Mouse (Mus musculus) E14TG2a.4 (cell line): Measurements from ENCODE around the gene Mecr.

Source experiments
- H3K27me3 ChIP-seq: 2 replicates; pipeline ENCODE4 v1.6.1; 2014; ENCODE audit warnings: low read length, control low read depth; ENCODE audit not compliant: insufficient read depth
- H3K36me3 ChIP-seq: 2 replicates; pipeline ENCODE4 v1.6.1; 2014; ENCODE audit warnings: low read length, control low read depth; ENCODE audit not compliant: insufficient read depth
- H3K4me1 ChIP-seq: replicated peaks from 2 replicates; pipeline ENCODE4 v1.6.1; 2014; ENCODE audit warnings: low read depth, low read length, control low read depth
- H3K4me3 ChIP-seq: replicated peaks from 2 replicates; pipeline ENCODE4 v1.5.1; 2014; ENCODE audit warnings: mild to moderate bottlenecking, low read length
- H3K9me3 ChIP-seq: 2 replicates; pipeline ENCODE4 v1.6.1; 2014; ENCODE audit warnings: low read length, control low read depth
- CTCF ChIP-seq: conservative IDR thresholded peaks from 2 replicates; pipeline ENCODE4 v1.5.1; 2014; ENCODE audit warnings: low read length
- NANOG ChIP-seq: IDR thresholded peaks from 2 replicates; pipeline ENCODE4 v1.6.1; 2014; ENCODE audit warnings: borderline replicate concordance, low read length, mixed read lengths
- POU5F1 ChIP-seq: IDR thresholded peaks from 2 replicates; pipeline ENCODE4 v1.6.1; 2014; ENCODE audit warnings: low read length, borderline replicate concordance

Gene Mecr

GRCm38 (mm10) chr4:131897109-131897508 lies 53.8 kb downstream of the Mecr start:
- H3K4me3 ChIP-seq, result no peak overlapping the region
- H3K4me1 ChIP-seq, result peaks cover 38% of the 10 kb centered on the region
- TF ChIP-seq CTCF, result no peak
- no peaks in the 10 kb centered on the region for H3K9me3 ChIP-seq
- H3K27me3 ChIP-seq, result no peaks in the 10 kb centered on the region
- H3K36me3 ChIP-seq, result peaks cover 84% of the 10 kb centered on the region

GRCm38 (mm10) chr4:131897787-131898186 lies 54.5 kb downstream of the Mecr start:
- Histone ChIP-seq H3K36me3 (peaks cover 84% of the 10 kb centered on the region), H3K9me3 (no peaks in the 10 kb centered on the region), H3K4me1 (peaks cover 40% of the 10 kb centered on the region), H3K27me3 (no peaks in the 10 kb centered on the region), H3K4me3 (no peak overlapping the region)
- TF ChIP-seq NANOG (no peak), POU5F1 (no peak), CTCF (no peak)

DNA sequence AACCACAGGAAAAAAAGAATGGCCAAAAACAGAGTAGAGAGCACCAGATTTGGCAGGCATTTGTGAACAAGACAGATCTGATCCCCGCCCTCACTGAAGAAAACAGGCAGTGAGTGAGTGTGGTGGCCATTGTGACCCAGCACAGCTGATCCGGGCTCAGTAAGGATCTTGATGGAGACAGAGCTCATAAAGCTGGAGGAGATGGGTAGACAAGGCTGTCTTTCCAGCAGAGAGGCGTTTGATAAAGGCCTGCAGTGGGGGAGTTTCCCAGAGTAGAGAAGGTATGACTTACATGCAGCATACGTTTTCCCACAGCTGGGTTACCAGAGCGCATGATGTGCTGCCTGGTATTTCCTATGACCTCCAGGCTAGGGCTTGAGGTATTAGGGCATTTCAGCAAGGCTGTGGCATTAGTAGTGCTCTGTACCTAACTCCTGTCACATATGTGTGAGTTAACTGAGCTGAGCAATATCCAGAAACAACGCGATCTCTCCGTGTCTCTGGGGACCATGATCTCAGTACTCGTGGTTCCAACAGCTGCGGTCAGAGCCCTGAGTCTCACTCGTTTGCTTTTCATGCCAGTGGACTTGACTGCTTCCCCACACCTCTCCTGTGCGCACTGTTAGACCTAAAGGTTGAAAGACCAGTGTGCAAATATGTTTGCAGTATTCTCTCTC lies 55.4 kb downstream of the Mecr start:
- Histone ChIP-seq H3K36me3 (peaks cover 78% of the 10 kb centered on the region), H3K27me3 (no peaks in the 10 kb centered on the region), H3K4me3 (no peak overlapping the region), H3K9me3 (no peaks in the 10 kb centered on the region), H3K4me1 (peaks cover 40% of the 10 kb centered on the region)
- TF ChIP-seq POU5F1 (no peak), NANOG (no peak), CTCF (no peak)

GRCm38 (mm10) chr4:131899180-131899554 lies 55.9 kb downstream of the Mecr start:
- no peak for TF ChIP-seq NANOG
- no peak for TF ChIP-seq CTCF
- TF ChIP-seq POU5F1, result no peak
- H3K9me3 ChIP-seq, result no peaks in the 10 kb centered on the region
- H3K4me3 ChIP-seq, result no peak overlapping the region
- peaks cover 40% of the 10 kb centered on the region for H3K4me1 ChIP-seq
- H3K36me3 ChIP-seq, result peaks cover 76% of the 10 kb centered on the region
- no peaks in the 10 kb centered on the region for H3K27me3 ChIP-seq

DNA sequence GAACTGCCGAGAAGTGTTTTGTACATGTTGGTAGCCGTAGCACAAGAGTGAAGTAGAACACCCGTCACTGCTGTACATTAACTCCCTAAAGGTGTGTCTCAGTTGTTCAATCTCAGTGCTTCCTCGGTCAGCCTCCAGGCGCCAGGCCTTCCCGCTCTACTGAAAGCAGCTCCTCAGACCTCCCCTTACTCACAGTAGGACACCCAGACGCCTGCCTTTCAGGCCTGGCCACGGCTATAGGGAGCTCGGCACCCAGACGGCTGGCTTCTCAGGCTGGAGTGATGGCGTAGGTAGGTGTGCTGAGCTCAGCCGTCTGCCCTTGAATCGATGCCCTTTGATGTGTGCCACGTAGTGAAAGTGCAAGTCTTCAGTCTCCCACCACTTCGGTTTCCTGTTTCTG lies 57.8 kb downstream of the Mecr start:
- Histone ChIP-seq H3K27me3 (no peaks in the 10 kb centered on the region), H3K4me3 (peak overlapping the region; percentile 71), H3K36me3 (peaks cover 77% of the 10 kb centered on the region), H3K4me1 (peaks cover 43% of the 10 kb centered on the region), H3K9me3 (no peaks in the 10 kb centered on the region)
- TF ChIP-seq NANOG, result no peak
- no peak for TF ChIP-seq CTCF
- no peak for TF ChIP-seq POU5F1

- no peaks in the 10 kb centered on the region for H3K27me3 ChIP-seq
- H3K4me1 ChIP-seq, result peaks cover 32% of the 10 kb centered on the region
- H3K9me3 ChIP-seq, result peaks cover 6% of the 10 kb centered on the region; the same call in 1 of the 2 replicates
- no peak overlapping the region for H3K4me3 ChIP-seq
- TF ChIP-seq POU5F1, result no peak
- peak; percentile 23; the same call in 1 of the 2 replicates for TF ChIP-seq CTCF
- H3K36me3 ChIP-seq, result peaks cover 51% of the 10 kb centered on the region
These were observed 61.2 kb downstream of the Mecr start for GRCm38 (mm10) chr4:131904478-131904877.

- peaks cover 28% of the 10 kb centered on the region for H3K4me1 ChIP-seq
- peaks cover 6% of the 10 kb centered on the region; the same call in 1 of the 2 replicates for H3K9me3 ChIP-seq
- H3K36me3 ChIP-seq, result peaks cover 32% of the 10 kb centered on the region
- no peaks in the 10 kb centered on the region for H3K27me3 ChIP-seq
- no peak for TF ChIP-seq CTCF
- no peak for TF ChIP-seq NANOG
- no peak for TF ChIP-seq POU5F1
- no peak overlapping the region for H3K4me3 ChIP-seq
These were observed 63.2 kb downstream of the Mecr start for GRCm38 (mm10) chr4:131906423-131906822.

- H3K36me3 ChIP-seq, result peaks cover 18% of the 10 kb centered on the region
- no peak overlapping the region for H3K4me3 ChIP-seq
- H3K27me3 ChIP-seq, result peaks cover 5% of the 10 kb centered on the region
- H3K9me3 ChIP-seq, result peaks cover 6% of the 10 kb centered on the region; the same call in 1 of the 2 replicates
- H3K4me1 ChIP-seq, result peaks cover 30% of the 10 kb centered on the region
- TF ChIP-seq NANOG (no peak), CTCF (peak; percentile 76), POU5F1 (no peak)
These were observed 64.6 kb downstream of the Mecr start for GRCm38 (mm10) chr4:131907912-131908311.

GRCm38 (mm10) chr4:131910237-131910994 lies 67.1 kb downstream of the Mecr start:
- TF ChIP-seq POU5F1, result no peak
- TF ChIP-seq NANOG, result no peak
- TF ChIP-seq CTCF, result no peak
- Histone ChIP-seq H3K9me3 (peaks cover 6% of the 10 kb centered on the region; the same call in 1 of the 2 replicates), H3K36me3 (peaks cover 2% of the 10 kb centered on the region; the same call in 1 of the 2 replicates), H3K4me1 (peaks cover 36% of the 10 kb centered on the region), H3K4me3 (peak overlapping the region; percentile 17; the same call in 1 of the 2 replicates), H3K27me3 (peaks cover 28% of the 10 kb centered on the region)
